Mouse (Mus musculus): Measurements from ENCODE around the gene Cadps.

Cadps gene

DNA sequence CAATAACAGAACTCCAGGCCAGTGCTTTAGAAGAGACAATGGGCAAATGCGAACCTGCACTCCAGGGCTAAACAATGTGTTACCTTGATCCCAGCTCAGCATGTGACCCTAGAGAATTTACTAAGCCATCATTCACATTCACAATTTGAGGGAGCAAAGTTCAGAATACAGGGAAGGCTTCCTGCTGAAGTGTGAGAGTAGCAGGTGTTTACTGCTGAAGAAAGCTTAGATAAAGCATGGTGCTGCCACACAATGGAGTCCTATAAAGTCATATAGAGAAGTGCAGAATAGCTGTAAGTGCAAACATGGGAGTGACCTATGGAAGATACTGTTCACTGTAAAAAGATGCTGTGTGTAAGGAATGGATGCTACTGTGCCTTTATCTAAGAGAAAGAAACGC lies 91.9 kb downstream of the Cadps start:
- no peak for DNase-seq (ENCODE audit: low read depth)

DNA sequence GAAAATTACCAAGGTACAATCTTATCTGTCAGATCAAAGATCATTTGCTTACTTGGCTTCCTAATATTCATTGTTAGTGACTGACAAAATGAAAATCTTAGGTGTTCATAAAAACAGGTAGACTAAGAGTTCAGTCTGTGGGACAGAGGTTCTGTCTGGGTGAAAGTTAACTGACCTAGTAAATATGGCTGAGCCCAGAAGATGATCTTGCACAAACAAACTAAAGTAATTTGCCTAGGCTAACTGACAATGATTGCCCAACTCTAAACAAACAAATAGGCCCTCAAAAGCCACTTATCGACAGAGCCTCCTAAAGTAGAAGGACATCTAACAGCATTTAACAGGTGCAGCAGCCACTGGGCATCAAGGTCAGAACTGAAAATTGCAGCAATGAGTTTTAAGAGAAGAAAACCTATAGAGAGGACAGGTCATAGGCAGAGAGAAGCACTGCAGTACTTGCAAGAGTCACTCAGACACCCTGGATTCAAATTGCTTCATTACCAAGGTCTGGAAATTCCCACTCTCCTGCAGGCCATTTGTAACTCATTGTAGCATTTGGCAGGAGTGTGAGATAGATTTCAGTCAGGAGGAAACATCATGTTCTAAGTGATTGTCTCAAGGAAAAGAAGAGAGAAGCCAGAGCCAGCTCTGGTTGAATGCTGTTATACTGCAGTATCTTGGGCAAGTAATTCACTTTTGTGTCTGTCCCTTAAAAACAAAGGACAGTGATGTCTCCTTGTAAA lies 100.3 kb downstream of the Cadps start:
- no peak for DNase-seq (ENCODE audit: low read depth)

DNA sequence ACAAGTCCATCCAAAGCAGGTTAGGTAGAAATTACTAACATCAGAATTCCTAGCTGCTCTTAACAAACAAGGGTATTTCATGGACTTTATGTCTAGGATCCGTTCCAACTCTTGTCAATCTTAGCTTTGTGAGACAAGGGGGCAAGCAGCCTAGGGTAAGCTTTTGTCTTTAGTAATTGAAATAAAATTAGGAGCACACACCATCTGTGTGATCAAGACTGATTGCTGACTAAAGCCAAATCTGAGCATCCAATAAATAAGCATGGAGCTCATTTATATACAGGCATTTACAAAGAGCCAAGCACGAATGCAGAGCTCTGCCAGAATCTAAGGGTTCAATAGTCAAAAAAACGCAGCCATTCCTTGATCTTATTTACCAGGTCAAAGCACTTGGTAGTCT lies 104.1 kb downstream of the Cadps start:
- no peak for DNase-seq (ENCODE audit: low read depth)

DNA sequence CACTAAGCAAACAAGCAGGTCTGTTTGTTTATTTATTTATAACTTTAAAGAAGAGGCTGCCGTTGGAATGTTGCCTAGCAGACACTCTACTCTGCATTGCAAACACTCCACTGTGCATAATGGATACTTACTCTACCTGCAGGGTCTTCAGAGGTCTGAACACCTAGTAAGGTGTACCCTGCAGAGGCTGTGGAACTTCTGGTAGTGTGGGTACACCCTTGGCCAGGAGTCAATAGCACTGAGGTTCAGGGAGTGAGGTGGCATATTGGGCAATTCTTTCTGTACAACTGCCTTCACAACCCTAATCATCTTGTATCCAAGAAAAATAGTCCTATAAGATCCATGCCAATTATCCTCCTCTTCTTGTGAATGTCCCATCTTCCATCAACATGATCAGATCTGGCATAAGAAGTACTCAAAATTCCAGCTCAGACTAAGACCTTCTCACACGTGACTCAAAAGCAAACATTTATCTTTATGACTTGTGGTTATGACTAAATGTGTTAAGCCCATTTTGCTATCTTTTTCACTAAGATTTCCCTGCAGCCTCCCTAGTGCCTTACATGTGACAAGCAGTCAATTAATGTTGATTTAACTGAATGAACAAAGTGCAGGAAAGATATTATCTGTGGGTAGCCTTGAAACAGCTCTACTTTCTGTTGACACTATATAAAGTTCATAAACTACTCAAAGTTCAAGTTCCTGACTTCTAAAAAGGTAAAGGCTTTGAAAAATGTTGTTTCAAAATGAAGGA lies 106.8 kb downstream of the Cadps start:
- DNase-seq (ENCODE audit: low read depth): no peak

DNA sequence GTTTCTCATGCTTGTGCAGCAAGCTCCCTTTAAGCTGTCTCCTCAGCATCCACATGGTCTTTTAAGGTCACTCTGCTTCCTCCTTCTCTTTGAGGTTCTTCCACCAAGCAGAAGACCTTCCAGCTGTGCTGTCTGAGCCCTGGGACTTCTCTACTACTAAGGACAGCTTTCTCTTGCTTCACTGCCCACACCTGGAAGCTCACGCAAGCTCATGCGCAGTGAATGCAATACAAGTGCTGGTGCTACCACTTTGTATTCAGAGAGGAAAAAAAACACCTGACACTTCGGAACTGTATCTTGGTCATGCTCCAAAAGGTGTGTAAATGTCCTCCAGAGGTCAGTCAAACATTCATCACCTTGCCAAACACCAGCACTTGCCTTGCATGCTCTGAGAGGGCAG lies 115.5 kb downstream of the Cadps start:
- no peak for DNase-seq (ENCODE audit: low read depth)

DNA sequence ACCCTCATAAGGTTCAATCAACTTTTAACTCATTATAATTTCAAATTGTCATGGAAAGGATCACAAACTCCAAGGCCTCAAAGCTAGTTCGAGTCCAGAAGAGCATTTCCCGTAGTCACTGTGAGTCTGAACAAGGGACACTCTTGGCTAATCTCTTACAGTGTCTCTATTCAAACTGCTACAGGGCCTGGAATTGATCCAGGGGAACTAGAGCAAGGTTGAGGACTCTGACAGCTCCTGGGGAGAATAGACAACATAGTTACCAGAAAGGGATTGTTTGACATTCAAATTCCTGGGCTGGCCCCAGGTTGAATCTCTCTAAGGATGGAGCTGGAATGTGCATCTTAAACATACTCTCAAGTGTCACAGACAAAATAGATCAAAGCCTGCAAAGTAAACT lies 118.4 kb downstream of the Cadps start:
- no peak for DNase-seq (ENCODE audit: low read depth)

DNA sequence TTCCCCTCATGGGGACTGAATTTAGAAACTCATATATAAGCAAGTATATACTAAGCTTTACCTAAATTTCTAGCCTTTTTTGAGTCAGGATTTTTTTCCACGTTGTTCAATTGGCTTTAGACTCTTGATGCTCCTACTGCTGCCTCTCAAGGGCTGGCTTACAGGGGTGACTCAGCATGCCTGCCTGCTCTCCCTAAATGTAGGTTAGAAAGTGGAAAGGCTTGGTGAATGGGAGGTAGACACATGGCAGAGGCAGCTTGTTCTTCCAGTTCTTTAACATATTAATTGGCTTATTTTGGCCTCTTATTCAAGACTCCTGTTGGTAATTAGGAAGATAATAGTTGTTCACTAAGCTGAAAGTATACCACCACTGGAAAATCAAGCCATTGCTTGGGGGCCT lies 132.7 kb downstream of the Cadps start:
- DNase-seq (ENCODE audit: low read depth): no peak

DNA sequence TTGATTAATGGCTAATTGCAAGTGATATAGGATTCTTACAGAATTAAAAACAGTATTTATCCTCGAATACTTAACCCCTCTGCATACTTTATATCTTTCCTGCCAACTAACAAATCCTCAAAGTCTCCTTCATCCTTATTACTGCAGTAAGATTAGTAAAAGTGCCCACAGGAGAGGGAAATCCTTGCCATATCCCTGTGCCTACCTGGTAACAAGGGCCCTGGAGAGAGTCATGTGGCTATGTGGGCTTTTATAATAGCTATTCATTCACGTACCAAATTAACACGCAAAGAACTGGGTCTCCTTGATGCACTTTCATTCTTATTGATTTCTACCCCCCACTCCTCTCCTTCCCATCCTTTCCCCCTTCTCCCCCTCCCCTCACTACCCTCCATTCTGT lies 137.9 kb downstream of the Cadps start:
- DNase-seq (ENCODE audit: low read depth): no peak

DNA sequence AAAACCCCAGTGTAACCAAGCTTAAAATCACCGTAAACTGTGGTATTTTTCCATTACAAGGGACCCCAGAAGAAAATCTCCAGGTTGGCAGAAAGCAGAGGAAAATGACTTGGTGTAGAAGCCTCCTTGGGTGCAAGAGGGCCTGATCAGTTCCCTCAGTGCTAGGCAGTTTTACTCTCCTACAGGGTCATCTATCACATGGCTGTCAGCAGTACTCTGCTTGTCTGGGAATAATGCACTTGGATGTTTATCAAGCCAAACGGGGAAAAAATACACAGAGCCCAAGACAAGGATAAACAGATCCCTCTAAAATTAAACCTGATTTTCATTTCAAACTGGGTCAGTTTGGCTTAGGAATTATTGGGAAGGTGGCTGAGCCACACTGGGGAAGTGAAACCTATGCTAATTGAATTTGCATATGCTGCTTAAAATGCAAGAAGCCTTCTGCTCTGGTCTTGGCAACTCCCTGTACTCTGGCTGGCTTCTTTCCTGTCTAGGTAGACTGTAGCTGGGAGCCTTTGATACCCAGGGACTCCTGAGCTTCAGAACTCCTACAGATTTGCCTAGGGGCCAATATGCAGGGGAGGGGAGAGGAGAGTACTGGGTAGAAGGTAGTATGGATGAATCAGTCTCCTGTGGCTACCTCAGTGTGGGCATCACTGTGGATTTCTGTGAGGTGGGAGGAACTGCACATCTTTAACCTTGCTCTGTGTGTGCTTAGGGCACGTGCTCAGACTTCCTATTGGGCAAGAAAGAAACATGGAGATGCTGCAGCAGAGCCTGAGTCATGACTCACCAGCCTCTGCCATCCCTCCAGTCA lies 141.8 kb downstream of the Cadps start:
- DNase-seq (ENCODE audit: low read depth): no peak

DNA sequence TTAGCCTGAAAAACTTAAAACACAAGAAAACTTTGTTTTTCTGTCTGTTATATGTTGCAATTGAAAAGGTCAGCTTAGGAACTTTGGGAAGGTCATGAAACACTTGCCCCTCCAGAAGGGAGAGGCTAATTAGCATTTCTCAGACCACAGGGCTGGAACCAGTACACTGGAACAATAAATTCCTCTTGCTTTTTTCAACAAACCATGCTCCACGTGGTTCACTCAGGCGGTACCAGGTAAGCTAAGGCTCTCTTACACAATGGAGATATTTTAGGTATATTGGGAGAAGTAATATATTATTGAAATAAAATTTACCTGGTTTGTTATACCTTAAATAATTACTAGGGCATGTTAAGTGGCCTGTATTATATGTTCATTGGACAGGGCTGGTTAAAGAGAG lies 161.4 kb downstream of the Cadps start:
- no peak for DNase-seq (ENCODE audit: low read depth)

DNA sequence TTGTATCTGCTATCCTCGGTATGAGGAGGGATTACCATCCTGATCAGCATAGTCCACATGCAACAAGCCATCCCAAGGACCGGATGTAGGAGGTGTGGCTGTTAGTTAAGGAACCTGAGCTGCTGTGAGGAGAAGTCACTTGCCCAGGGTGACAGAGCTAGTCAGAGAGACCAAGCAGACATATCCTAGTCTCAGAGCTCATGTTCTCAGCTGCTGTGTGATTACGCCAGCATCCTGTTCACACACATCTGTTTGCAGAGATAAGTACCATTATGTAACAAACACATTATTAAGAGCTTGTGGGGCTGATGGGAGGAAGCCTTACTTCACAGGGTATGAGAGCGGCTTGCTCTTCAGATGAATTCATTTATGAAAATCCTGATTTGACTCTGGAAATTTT lies 165.5 kb downstream of the Cadps start:
- DNase-seq (ENCODE audit: low read depth): peak; percentile 6

DNA sequence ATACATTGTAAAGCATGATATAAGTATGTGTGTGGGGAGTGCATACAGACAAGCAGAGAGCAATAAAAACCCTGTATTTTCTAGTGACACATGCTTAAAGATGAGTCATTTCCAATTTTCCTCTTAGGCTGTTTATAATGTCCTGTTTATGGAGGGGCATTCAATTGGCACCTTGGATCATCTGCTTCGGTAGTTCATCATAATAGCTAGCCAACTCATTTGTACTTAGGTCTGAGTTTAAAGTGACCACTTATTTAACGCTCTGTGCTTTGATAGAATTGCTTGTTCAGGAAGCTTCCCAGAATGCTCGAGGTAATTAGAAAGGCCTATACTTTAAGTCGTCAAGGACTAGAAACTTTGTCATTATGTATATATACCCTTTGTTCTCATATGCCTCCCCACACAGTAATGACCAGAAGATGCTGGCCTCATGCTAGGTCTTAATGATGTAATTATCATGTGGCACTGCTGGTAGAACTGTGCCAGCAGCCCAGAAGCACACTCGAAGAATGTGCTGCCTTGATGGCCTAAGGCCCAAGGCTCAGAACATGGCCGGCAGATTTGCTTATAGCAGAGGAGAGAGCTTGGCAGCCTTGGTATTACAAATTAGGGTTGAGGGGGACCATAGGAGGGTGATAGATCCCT lies 179.9 kb downstream of the Cadps start:
- no peak for DNase-seq (ENCODE audit: low read depth)

DNA sequence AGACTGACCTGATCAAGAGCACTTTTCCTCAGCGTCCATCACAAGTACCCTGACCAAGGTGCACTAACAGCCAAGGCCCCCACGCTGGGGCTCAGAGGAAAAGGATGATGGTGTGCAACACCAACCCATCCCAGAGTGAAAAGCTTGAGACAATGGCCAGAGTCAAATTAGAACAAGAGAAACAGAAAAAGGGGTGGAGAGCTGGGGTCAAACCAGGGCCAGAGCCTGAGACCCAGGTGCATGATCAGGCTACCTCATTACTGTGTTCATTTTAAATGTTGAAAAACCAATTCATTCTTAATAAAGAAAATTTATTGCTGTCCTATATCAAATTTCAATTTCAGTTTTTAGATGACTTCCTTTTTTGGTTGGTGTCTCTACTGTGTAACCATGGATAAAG lies 184.1 kb downstream of the Cadps start:
- no peak for DNase-seq (ENCODE audit: low read depth)

DNA sequence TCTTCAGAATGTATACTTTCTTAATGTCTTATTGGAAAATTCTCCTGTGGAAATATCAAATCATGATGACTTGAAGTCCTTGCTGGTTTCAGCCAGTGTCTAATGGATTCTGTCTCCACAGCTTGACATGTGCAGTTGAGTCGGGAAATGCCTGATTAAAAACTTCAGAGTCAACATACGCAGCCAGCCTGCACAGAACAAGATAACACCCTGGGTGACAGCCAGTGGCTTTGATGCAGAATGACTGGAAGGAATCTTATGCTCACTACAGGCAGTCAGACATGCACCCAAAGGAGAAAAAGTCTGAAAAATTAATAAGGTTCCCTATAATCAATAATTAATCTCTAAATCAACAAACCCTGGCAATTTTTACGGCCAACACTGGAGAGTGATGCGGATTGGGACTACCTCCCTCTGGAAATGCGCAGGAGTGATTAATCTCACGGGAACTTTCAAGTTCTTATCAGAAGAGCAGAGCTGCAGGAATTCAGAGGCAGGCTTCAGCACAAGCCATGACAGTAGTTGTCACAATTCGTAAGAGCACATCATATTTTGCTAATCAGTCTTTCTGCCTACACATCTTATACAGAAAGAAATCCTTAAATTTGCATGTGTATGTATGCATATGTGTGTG lies 185.6 kb downstream of the Cadps start:
- no peak for DNase-seq (ENCODE audit: low read depth)

DNA sequence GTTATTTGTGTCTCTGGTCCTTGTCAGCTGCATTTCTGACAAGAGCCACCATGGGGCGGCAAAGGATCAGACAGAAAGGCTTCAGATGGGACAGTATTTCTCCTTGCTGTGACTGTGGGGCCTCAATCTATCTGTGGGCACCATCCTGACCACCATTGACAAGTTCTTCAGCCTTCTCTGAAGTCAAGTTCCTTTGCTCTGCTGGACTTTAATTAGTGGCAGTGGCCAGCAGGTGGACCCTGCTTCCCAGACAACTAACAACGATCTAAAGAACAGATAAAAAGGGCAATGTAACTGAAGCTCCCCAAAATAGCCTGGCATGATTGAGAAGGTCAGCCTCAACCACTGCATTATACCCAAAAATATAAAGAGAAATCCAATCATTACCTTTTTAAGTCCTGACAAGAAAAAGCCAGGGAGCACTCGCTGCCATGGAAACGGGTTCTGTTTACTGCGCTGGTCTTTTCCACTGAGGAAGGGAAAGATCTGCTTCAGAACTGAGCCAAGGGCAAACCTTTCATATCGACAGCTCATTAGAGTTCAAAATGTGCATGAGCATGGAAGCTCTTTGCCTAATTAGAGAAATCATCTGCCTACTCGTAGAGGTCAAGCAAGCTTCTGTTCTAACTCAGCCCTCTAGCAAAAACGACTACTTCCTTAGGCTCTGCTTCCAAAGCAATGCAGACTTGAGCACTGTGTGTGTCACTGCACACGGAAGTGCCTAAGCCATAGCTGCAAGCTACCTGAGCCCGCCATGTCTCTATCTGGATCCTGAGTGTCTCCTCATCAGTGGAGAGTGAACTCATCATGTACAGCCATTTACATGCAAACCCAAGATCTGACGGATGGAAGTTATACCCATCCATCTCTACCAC lies 198.4 kb downstream of the Cadps start:
- DNase-seq (ENCODE audit: low read depth): no peak

DNA sequence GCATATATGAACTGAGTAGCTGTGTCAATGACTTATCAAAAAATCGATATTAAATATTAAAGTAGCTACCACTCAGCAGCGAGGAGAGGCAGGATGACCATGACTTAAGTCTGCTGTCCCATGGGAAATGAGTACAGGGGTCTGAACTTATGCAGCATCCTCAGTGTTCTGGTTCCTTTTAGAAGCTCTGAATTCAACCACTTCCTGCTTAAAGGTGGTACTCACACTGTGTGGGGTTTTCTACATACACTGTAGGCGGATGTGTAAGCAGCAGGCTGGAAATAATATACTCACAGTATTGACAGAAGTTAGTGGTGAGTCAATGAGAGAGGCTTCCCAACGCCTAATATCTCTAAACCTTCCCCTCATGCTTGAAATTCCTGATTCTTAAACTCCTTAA lies 215.9 kb downstream of the Cadps start:
- no peak for DNase-seq (ENCODE audit: low read depth)

DNA sequence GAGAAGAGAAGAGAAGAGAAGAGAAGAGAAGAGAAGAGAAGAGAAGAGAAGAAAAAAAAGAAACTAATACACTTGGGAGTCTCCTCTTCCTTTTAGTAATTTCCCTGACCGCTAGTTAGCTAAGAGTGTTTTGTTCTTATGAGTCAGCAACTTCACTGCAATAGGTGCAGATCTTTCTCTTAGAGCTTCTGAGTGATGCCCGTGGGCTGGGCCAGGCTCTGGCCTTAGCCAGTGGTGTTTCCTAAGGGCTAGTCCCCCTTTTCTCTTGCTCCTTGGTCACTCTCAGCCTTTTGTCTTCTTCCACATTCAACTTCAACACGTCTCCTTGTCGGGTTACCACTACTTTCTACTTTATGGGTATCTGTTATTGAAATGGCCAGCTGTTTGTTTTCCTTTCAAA lies 216.7 kb downstream of the Cadps start:
- DNase-seq (ENCODE audit: low read depth): no peak

DNA sequence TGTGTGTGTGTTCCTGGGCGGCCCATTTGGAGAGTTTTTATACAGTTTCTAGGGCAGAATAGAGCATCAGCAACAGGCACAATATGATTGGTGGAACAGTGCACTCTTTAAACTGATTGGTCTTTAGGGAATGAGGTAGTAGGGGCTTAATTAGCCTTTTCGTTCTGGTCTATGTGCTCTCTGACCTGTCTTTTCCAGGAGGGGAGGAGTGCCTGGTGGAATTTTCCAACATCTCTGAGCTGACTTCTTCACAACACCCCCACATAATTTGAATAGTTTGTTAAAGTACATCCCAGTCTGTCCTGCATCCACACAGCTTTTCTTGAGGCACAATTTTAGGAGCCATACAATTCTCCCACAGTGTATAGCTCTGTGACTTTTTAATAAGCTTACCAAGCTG lies 220.8 kb downstream of the Cadps start:
- DNase-seq (ENCODE audit: low read depth): no peak

DNA sequence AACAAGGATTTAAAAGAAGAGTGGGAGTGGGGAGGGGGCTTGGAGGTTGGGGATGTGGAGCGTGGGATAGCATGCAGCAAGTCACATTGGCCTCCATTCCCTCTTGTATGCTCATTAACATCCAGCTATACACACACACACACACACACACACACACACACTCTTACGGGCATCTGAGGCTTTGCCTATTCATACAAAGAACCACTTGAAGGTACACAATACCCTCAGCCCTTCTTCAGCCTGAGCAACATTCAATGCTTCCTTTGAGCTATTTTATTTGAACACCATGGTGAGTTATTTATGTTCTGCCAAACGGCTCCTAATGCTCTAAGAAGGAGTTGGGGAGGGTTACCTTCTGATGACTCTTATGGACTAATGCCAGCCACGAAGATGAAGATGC lies 227.6 kb downstream of the Cadps start:
- DNase-seq (ENCODE audit: low read depth): no peak

DNA sequence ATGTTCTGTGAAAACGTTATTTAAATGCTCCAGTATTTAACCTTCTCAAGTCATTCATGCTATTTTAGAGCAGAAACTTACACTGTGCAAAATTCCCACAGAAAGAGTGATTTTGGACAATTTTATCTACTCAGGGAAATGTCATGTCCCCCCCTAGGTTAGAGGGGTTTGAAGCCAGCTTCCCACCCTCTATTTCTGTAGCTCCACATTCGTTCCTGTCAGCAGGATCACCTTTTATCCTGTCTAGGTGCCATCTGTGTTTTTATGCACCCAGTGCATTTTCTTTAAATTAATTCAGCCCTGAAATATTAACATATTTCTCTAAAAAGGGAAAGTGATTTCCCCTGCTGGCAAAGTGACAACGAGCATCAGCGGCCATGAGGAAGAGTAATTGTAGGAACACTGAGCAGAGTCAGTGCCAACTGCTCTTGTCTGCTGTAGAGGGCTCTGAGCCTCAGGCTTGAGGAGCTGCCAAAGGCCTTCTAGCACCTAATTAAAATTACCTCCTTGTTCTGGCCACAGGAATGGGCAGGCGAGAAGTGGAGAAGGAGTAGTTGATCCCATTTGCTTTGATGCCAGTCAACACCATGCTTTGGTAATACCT lies 230.3 kb downstream of the Cadps start:
- no peak for DNase-seq (ENCODE audit: low read depth)

DNA sequence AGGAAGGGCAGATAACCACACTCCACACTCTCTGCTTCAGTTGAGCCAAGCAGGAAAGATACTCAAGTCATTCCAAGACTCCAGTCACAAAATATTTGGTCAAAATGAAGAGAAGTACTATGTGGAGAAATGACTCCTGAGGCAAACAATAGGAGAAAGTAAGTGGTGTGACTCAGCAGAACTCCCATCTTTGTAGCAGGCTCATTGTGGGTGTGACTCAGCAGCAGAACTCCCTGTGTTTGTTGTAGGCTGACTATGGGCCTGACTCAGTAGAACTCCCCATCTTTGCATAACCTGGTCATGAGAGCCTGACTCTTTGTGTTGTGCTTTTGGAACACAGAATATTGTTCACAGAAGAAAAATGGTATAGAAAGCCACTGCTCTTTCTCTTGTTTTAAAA lies 231.1 kb downstream of the Cadps start:
- DNase-seq (ENCODE audit: low read depth): no peak
